26 mouse cellular contexts compared by ENCODE assay signal in the genomic region with DNA sequence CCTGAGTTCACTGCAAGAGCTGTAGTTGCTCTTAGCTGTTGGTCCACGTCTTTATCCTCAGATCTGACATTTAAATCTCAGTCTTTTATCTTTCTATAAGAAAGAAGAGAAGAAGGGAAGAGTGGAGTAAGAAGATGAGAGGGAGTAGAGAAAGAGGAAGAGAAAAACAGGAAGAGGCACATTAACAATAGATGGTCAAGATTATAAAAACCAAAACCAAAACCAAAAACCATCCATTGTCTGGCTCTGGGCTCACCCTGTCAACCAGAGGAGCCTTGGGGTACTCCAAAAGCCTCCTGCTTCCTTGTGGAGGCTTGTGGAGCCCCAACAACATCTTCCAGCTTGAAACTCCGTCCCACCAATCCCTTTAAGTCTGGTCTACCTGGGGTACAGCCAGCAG.
DNase-seq lines count a peak whose midpoint lies in the region; ATAC-seq and TF ChIP-seq lines count a peak whose summit lies in the region.
"Had no signal": no experiment of that assay in that cellular context is flagged by ENCODE, and none has a peak within 500 bp of the region (broad histone marks: within the 10 kb centered on the region; RNA-seq: fewer than 3 reads in every experiment).

No protein-coding gene starts in this region.

- TF ChIP-seq POLR2A in thymus, adult 2 months (IDR thresholded peaks at IDR 0.05; ENCODE audit: control insufficient read depth, extremely low read depth, insufficient read depth, low read length, poor library complexity): no peak

- no peak overlapping the region for H3K27ac ChIP-seq in thymus, adult 2 months (ENCODE audit: control insufficient read depth, insufficient read depth, low read length)
- H3K27ac ChIP-seq: embryonic facial prominence, embryonic 13.5 days; embryonic facial prominence, embryonic 15.5 days; forebrain, embryonic 10.5 days; forebrain, embryonic 12.5 days had no signal

- ATAC-seq in common myeloid progenitor, adult 5-6 weeks (replicated peaks; ENCODE audit: low read depth, poor library complexity, severe bottlenecking): peak; percentile 73
- ATAC-seq in hematopoietic stem cell, adult 5-6 weeks (replicated peaks in 1 of 2; ENCODE audit: insufficient read depth in 1 of 2, low FRiP score in 2 of 2, low TSS enrichment in 1 of 2, low read depth in 1 of 2, poor library complexity in 2 of 2, severe bottlenecking in 2 of 2): peak; percentile 39 to 56; a peak in 3 of 4 replicates
- ATAC-seq in megakaryocyte-erythroid progenitor cell, adult 5-6 weeks (replicated peaks; ENCODE audit: low FRiP score, low TSS enrichment, poor library complexity, severe bottlenecking): no peak
- ATAC-seq: activated CD4-positive, CD25-positive, alpha-beta regulatory T cell, adult 4 months; forebrain, embryonic 14.5 days; forebrain, embryonic 16.5 days; Patski had no signal

- 35% methylated on average over 2 of the region's 2 CpGs for WGBS in thymus, adult 2 months

- H3K36me3 ChIP-seq in thymus, adult 2 months (ENCODE audit: control insufficient read depth, insufficient read depth, low read length): no peaks in the 10 kb centered on the region
- H3K36me3 ChIP-seq: embryonic facial prominence, embryonic 13.5 days; embryonic facial prominence, embryonic 15.5 days; forebrain, embryonic 10.5 days; forebrain, embryonic 12.5 days; G1E had no signal

- peak; percentile 1 for DNase-seq in thymus, postnatal 14 days
- DNase-seq in thymus, adult 2 months: no peak
- DNase-seq in kidney, adult 8-10 months: no peak
- no peak for DNase-seq in layer of hippocampus, adult 9-10 months (ENCODE audit: low spot score)
- DNase-seq: adrenal gland, adult 8-10 months; adrenal gland, postnatal 14 days; adrenal gland, postnatal 36 days; cerebellum, adult 11-12 months; cerebellum, adult 2 months; cerebellum, adult 9-10 months; cerebellum, postnatal 10 days; cerebellum, postnatal 25 days; embryo, embryonic 11 days had no signal

- no peaks in the 10 kb centered on the region for H3K27me3 ChIP-seq in thymus, adult 2 months (ENCODE audit: control insufficient read depth, insufficient read depth, low read length)
- H3K27me3 ChIP-seq: embryonic facial prominence, embryonic 13.5 days; embryonic facial prominence, embryonic 15.5 days; forebrain, embryonic 12.5 days; Patski had no signal

- peaks cover 5% of the 10 kb centered on the region for H3K4me1 ChIP-seq in thymus, adult 2 months (replicated peaks; ENCODE audit: control insufficient read depth, insufficient read depth, low read length)

- TF ChIP-seq CTCF in thymus, adult 2 months (IDR thresholded peaks at IDR 0.05; ENCODE audit: borderline replicate concordance, control insufficient read depth, extremely low read depth, insufficient read depth, low read length, poor library complexity): no peak

- no peak overlapping the region for H3K4me3 ChIP-seq in thymus, adult 2 months (ENCODE audit: control insufficient read depth, insufficient read depth, low read length)
- H3K4me3 ChIP-seq: embryonic facial prominence, embryonic 13.5 days; embryonic facial prominence, embryonic 15.5 days; erythroblast, embryonic 14.5 days; forebrain, embryonic 10.5 days; forebrain, embryonic 12.5 days had no signal
